Mouse (Mus musculus) forebrain, postnatal 0 days (tissue): ENCODE results near the gene Tmem140. TPM values are rescaled to one million over a fixed set of nuclear protein-coding genes. Genes with fewer than 3 reads are reported as not detected.

Source experiments
- ATAC-seq: fragments of 200-750 bp; cut with Nextera tagmentation; 2 replicates; pipeline ENCODE4 v1.8.0; 2017; ENCODE audit warnings: mild to moderate bottlenecking, moderate library complexity
- DNase-seq: peaks from one replicate; pipeline ENCODE4 v3.0.0-alpha.2; 2015
- H3K27ac ChIP-seq: fragments of 300-500 bp; sonication (generic); 2 replicates; pipeline ENCODE4 v1.5.1; 2014; ENCODE audit warnings: low read depth, mild to moderate bottlenecking, antibody characterized with exemption, low read length, moderate library complexity, mixed read lengths
- H3K27me3 ChIP-seq: fragments of 300-500 bp; sonication (generic); 2 replicates; pipeline ENCODE4 v1.6.1; 2014; ENCODE audit warnings: mild to moderate bottlenecking, low read length, mixed read lengths; ENCODE audit not compliant: insufficient read depth
- H3K36me3 ChIP-seq: fragments of 300-500 bp; sonication (generic); 2 replicates; pipeline ENCODE4 v1.6.1; 2014; ENCODE audit warnings: mild to moderate bottlenecking, moderate library complexity; ENCODE audit not compliant: insufficient read depth
- H3K4me1 ChIP-seq: fragments of 300-500 bp; sonication (generic); 2 replicates; pipeline ENCODE4 v1.6.1; 2014; ENCODE audit warnings: antibody characterized with exemption; ENCODE audit not compliant: insufficient read depth
- H3K4me2 ChIP-seq: fragments of 300-500 bp; sonication (generic); 2 replicates; pipeline ENCODE4 v1.6.1; 2014; ENCODE audit warnings: low read depth, mild to moderate bottlenecking, moderate library complexity
- H3K4me3 ChIP-seq: fragments of 300-500 bp; sonication (generic); 2 replicates; pipeline ENCODE4 v1.5.1; 2014; ENCODE audit warnings: low read depth, low read length, mixed read lengths
- H3K9ac ChIP-seq: fragments of 300-500 bp; sonication (generic); 2 replicates; pipeline ENCODE4 v1.6.1; 2014; ENCODE audit warnings: mild to moderate bottlenecking
- H3K9me3 ChIP-seq: fragments of 300-500 bp; sonication (generic); 2 replicates; pipeline ENCODE4 v1.6.1; 2016; ENCODE audit warnings: low read length
- CTCF ChIP-seq: sonication (generic); IDR thresholded peaks from 2 replicates; pipeline ENCODE4 v1.5.1; 2016; ENCODE audit warnings: antibody characterized with exemption, control low read depth, low read depth
- WGBS: fragments of 180-500 bp; shearing (Covaris S2); extraction: QIAGEN DNeasy Blood & Tissue Kit; methylation state at CpG from one replicate; pipeline ENCODE4 v1.1.7; 2014; 5-methylcytosine and 5-hydroxymethylcytosine counted together
- polyA plus RNA-seq: library from polyadenylated mRNA; unstranded; fragments of >200 nt; fragmentation: Nextera tagmentation; extraction: Ambion mirVana; gene quantifications from 2 replicates; pipeline ENCODE4 v1.2.1, GENCODE M21; 2015
- total RNA-seq: library from RNA; depleted of rRNA; stranded (reverse); fragments of >200 nt; gene quantifications from 2 replicates; pipeline ENCODE4 v1.2.3, GENCODE M21; 2014

Tmem140 gene
- total and polyA plus RNA-seq, 2 experiments from 2014 or later: 0.48 to 7.3 TPM

DNA sequence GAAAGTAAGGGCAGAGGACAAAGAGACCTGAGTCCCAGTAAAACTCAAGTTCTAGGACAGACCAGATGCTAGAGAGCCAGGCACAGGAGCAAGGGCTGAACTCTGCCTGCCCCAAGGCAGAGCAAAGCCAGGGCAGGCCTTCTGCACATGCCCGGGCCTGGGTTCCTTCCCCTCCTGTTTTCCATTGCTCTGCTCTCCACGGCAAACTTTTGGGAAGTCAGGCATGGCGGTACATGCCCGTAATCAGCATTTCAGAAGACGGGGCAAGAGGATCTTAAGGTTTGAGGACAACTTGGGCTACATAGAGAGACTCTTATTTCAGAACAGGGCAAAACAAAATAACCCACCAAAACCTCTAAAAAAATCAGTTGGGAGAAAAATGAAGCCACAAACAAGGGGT is 7.2 kb downstream of the Tmem140 start:
- Histone ChIP-seq H3K4me3 (no peak overlapping the region), H3K27ac (no peak overlapping the region), H3K4me2 (no peak overlapping the region), H3K36me3 (no peaks in the 10 kb centered on the region), H3K9ac (no peak overlapping the region), H3K9me3 (no peaks in the 10 kb centered on the region), H3K4me1 (no peaks in the 10 kb centered on the region), H3K27me3 (no peaks in the 10 kb centered on the region)
- ATAC-seq (no peak), DNase-seq (no peak)
- WGBS: 87% methylated on average over 5 of the region's 5 CpGs
- no peak for TF ChIP-seq CTCF

DNA sequence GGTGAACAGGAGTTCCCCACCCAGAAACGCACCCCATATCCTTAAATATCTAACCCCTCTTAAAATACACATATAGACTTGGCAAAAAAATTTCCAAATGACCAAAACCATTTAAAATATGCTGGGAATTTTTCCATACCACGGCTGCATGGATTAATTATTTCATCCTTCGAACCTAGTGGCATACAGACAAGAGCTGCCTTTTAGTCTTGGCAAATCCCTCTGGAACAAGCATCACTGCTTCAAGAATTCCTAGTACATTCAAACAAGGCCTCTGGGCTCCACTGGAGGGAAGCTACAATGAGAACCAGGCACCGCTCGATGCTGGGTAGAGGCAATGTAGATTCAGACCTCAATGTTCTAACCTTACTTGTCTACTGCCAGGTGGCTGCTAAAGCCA is 7.8 kb downstream of the Tmem140 start:
- no peak for ATAC-seq

DNA sequence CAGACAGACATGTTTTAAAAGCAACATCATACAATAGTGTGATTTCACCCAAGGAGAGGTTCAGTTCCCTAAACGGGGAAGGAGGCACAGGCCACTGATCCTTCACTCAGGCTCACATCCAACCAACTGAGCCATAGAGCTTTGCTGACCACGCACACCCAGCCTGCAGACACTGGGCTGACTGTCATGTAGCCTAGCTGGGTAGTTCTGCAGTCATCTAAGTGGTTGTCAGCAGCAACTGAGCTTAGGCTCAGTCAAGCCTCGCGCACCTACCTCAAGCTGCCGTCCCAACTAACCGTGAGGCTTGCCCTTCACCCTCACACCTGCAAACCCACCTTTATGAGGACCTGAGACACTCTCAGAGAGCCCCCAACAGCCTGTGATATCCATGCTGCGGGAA is 9.0 kb downstream of the Tmem140 start:
- DNase-seq (no peak), ATAC-seq (no peak)
- no peaks in the 10 kb centered on the region for H3K27me3 ChIP-seq
- no peak overlapping the region for H3K4me2 ChIP-seq
- H3K36me3 ChIP-seq: no peaks in the 10 kb centered on the region
- H3K9me3 ChIP-seq: no peaks in the 10 kb centered on the region
- no peak overlapping the region for H3K27ac ChIP-seq
- 90% methylated on average over 7 of the region's 7 CpGs for WGBS
- peaks cover 3% of the 10 kb centered on the region for H3K4me1 ChIP-seq
- H3K4me3 ChIP-seq: no peak overlapping the region
- no peak for TF ChIP-seq CTCF
- H3K9ac ChIP-seq: no peak overlapping the region

More for the DNA sequence above, 7.8 kb downstream of the Tmem140 start:
- no peak overlapping the region for H3K4me3 ChIP-seq
- TF ChIP-seq CTCF: no peak
- no peak overlapping the region for H3K4me2 ChIP-seq
- WGBS: 75% methylated on average over 5 of the region's 5 CpGs
- no peak overlapping the region for H3K27ac ChIP-seq
- no peak for DNase-seq
- H3K9me3 ChIP-seq: no peaks in the 10 kb centered on the region
- H3K36me3 ChIP-seq: no peaks in the 10 kb centered on the region
- H3K4me1 ChIP-seq: no peaks in the 10 kb centered on the region
- H3K27me3 ChIP-seq: no peaks in the 10 kb centered on the region
- no peak overlapping the region for H3K9ac ChIP-seq

DNA sequence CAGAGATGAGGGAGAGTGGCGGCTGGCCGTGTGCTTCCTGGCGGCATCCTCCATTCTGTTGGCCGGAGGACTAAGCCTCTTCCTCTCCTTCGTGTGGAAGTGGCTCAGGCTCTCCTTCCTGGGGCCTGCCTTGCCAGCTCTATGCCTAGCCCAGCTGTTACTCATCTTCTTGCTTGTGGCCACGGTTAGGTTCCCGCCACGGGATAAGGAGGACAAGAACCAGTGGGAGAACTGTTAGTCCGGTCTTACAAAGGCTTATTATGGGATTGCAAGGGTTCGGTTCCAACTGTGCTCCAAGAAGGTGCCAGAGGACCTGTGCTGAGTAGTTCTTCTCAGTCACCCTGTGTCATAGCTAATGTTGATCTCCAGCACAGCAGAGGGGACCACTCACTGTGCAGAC is 9.9 kb downstream of the Tmem140 start:
- no peak overlapping the region for H3K27ac ChIP-seq
- H3K36me3 ChIP-seq: no peaks in the 10 kb centered on the region
- no peak for ATAC-seq
- no peak overlapping the region for H3K9ac ChIP-seq
- H3K4me1 ChIP-seq: peaks cover 5% of the 10 kb centered on the region
- no peaks in the 10 kb centered on the region for H3K9me3 ChIP-seq
- 87% methylated on average over 10 of the region's 10 CpGs for WGBS
- no peak overlapping the region for H3K4me3 ChIP-seq
- no peak for TF ChIP-seq CTCF
- no peak overlapping the region for H3K4me2 ChIP-seq
- no peaks in the 10 kb centered on the region for H3K27me3 ChIP-seq
- no peak for DNase-seq

DNA sequence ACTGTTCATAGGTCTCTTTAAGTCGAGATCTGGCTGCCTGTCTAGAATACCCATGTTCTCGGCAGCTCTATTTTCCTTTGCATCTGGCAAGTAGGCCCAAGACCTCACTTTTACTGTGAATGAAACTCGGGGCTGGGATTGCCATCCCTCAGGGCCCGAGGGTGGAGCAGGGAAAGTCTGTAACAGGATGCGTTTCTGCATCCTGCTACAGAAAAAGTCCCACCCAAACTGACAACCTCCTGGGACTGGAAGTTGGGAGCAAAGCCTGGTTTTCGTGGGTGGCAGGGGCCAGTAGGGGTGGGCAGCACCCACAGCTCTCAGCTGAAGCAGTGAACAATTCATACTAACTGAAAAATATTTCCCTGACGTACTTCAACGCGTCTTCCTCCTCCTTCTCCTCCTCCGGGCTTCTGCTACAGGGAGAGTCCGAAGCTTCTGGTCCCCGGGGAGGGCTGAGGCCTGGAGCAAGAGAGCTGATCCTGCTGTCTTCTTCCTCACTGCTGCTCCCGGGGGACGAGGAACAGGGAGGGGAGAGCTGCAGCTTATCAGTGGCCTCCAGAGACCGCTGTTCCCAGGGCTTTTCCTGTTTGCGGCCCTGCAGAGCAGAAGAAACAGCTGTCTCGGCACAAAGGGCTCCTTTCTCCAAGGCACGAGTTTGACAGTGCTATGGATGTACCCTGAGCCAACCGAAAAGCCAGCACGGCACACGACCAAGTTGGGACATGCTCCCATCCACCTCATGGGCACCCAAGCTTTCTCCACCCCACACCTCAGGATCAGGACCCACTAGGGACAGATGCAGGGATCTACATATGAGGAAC is 11.4 kb downstream of the Tmem140 start:
- H3K4me1 ChIP-seq: peaks cover 8% of the 10 kb centered on the region
- no peak for ATAC-seq
- H3K4me3 ChIP-seq: no peak overlapping the region
- H3K36me3 ChIP-seq: peaks cover 4% of the 10 kb centered on the region; the same call in 1 of the 2 replicates
- H3K9me3 ChIP-seq: no peaks in the 10 kb centered on the region
- no peak overlapping the region for H3K9ac ChIP-seq
- H3K27ac ChIP-seq: no peak overlapping the region
- no peak for DNase-seq
- no peaks in the 10 kb centered on the region for H3K27me3 ChIP-seq
- no peak for TF ChIP-seq CTCF
- H3K4me2 ChIP-seq: no peak overlapping the region
- 79% methylated on average over 21 of the region's 21 CpGs for WGBS

DNA sequence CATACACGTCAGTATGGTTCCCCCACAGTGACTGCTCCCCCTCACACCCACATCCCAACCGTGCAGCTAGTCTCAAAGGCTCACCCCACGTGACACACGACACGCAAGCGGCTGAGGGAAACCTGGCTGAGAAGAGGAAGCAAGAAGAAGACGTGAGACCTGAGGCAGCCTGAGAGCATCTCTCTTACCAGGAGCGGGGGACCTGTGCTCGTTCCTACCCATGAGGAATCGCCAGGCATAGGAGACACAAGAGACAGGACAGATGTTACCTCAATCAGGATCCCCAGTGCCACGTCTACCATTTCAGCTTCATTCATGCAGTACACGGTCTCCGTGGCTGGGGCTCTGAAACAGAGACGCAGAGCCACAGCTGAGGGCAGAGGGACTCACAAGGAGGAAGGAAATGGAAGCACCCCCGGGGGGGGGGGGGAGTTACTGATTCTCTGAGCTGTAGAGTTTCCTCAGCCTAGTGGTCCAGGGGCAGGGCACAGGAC is 12.4 kb downstream of the Tmem140 start:
- Histone ChIP-seq H3K4me2 (no peak overlapping the region), H3K27me3 (no peaks in the 10 kb centered on the region), H3K4me1 (peaks cover 8% of the 10 kb centered on the region), H3K9me3 (no peaks in the 10 kb centered on the region), H3K27ac (no peak overlapping the region), H3K4me3 (no peak overlapping the region), H3K36me3 (peaks cover 6% of the 10 kb centered on the region; the same call in 1 of the 2 replicates), H3K9ac (no peak overlapping the region)
- WGBS: 91% methylated on average over 15 of the region's 15 CpGs
- no peak for DNase-seq
- no peak for TF ChIP-seq CTCF
- no peak for ATAC-seq
